Mouse (Mus musculus) kidney, adult 10 weeks (tissue): ENCODE data around the gene Marveld2. TPM values are rescaled to one million over a fixed set of nuclear protein-coding genes. Genes with fewer than 3 reads are reported as not detected.

ENCODE experiments used
- polyA plus RNA-seq: library from polyadenylated mRNA; stranded (reverse); fragments of 350-450 nt; fragmentation: Illumina TruSeq; extraction: RNeasy Lipid Tissue Mini Kit (QIAGEN cat#74804); gene quantifications from one replicate; pipeline ENCODE4 v1.2.3, GENCODE M21; 2014; ENCODE audit warnings: low read depth, low replicate concordance

The Marveld2 gene
- 10.0 TPM for polyA plus RNA-seq

GRCm38 (mm10) chr13:100616181-100617087 lies at the start of gene Marveld2:
Gene Marveld2 (minus strand): TSS chr13:100616971.

GRCm38 (mm10) chr13:100651439-100652186 lies 34.8 kb upstream of the Marveld2 start, which contains the start of gene Taf9:
Gene Taf9 (plus strand): TSS chr13:100651579.

GRCm38 (mm10) chr13:100650550-100651438 lies 34.0 kb upstream of the Marveld2 start, which contains the start of the genes Ak6 and Rad17:
Gene Ak6 (plus strand): TSS chr13:100650979.
Gene Rad17 (minus strand): TSS chr13:100651051.

GRCm38 (mm10) chr13:100552369-100553041 lies 64.3 kb downstream of the Marveld2 start, which contains the start of gene Ocln:
Gene Ocln (minus strand): TSS chr13:100552718.

Other genes with a start within 250 kb of the Marveld2 start
- gene Naip1, start 164.1 kb downstream of the Marveld2 start, polyA plus RNA-seq: 0.24 TPM
- 102 TPM for gene Gtf2h2, start 124.4 kb downstream of the Marveld2 start, polyA plus RNA-seq
- gene Ocln, start 64.3 kb downstream of the Marveld2 start, polyA plus RNA-seq: 46.3 TPM
- gene Ak6, start 34.0 kb upstream of the Marveld2 start, polyA plus RNA-seq: 171 TPM
- 43.2 TPM for gene Rad17, start 34.1 kb upstream of the Marveld2 start, polyA plus RNA-seq
- gene Taf9, start 34.6 kb upstream of the Marveld2 start, polyA plus RNA-seq: 1.3 TPM
- gene Ccdc125, start 52.7 kb upstream of the Marveld2 start, polyA plus RNA-seq: 4.2 TPM
- 45.4 TPM for gene Cdk7, start 114.0 kb upstream of the Marveld2 start, polyA plus RNA-seq
- gene Mrps36, start 127.7 kb upstream of the Marveld2 start, polyA plus RNA-seq: 174 TPM
- gene Cenph, start 158.9 kb upstream of the Marveld2 start, polyA plus RNA-seq: not detected
- gene Ccnb1, start 169.6 kb upstream of the Marveld2 start, polyA plus RNA-seq: 0.44 TPM
- gene Slc30a5, start 216.5 kb upstream of the Marveld2 start, polyA plus RNA-seq: 164 TPM